Mouse (Mus musculus) embryonic fibroblast, embryonic 13.5 days (primary cell): Measurements from ENCODE around the gene Setd2.

Experiments used
- CTCF ChIP-seq: IDR thresholded peaks from 2 replicates; pipeline ENCODE4 v1.5.1; 2011; ENCODE audit warnings: mild to moderate bottlenecking, control low read depth, low read length, moderate library complexity, borderline replicate concordance; ENCODE audit not compliant: insufficient read depth
- POLR2A ChIP-seq: IDR thresholded peaks from 2 replicates; pipeline ENCODE4 v1.6.1; 2011; ENCODE audit warnings: low read depth, mild to moderate bottlenecking, control low read depth, low read length, moderate library complexity

DNA sequence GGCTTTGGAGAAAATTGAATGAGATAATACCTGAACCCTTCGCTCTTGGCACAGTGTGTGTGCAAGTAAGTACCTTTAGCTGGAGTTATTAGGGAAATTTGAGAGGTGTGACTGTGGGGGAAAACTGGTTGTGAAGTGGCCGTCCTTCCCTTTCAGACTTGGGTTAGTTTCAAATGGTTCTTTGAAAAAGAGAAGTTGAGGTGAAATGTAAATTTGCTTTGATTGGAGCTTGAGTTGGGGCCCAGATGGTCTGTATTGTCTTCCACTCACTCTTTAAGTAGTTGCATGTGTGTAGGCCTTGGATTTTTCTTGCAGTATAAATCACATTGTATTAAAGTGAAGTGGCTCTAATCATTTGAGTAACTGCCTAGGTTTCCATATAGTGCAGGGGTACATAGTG, 2.7 kb downstream of the Setd2 start:
- TF ChIP-seq CTCF = no peak
- no peak for TF ChIP-seq POLR2A
